Mouse (Mus musculus): ENCODE measurements around the gene Iyd.

Iyd gene

GRCm38 (mm10) chr10:3536361-3536760 is 3.7 kb upstream of the Iyd start:
- in situ Hi-C loops (cut with MboI, MseI) = loop anchor here (5.0 to 10.0 kb wide), 2 partner anchors 406 to 788 kb away; no protein-coding TSS in a partner anchor

GRCm38 (mm10) chr10:3549384-3549783 is 9.3 kb downstream of the Iyd start:
- in situ Hi-C loops (cut with MboI, MseI) = no loop called here

GRCm38 (mm10) chr10:3555128-3555527 is 15.1 kb downstream of the Iyd start:
- in situ Hi-C loops (cut with MboI, MseI) = no loop called here

- in situ Hi-C loops (cut with MboI, MseI) = no loop called here
These were observed 16.5 kb downstream of the Iyd start for GRCm38 (mm10) chr10:3556538-3556937.

GRCm38 (mm10) chr10:3559136-3559535 is 19.1 kb downstream of the Iyd start:
- in situ Hi-C loops (cut with MboI, MseI) = no loop called here

GRCm38 (mm10) chr10:3562165-3562564 is 22.1 kb downstream of the Iyd start:
- in situ Hi-C loops (cut with MboI, MseI) = no loop called here

GRCm38 (mm10) chr10:3565126-3565525 is 25.1 kb downstream of the Iyd start:
- in situ Hi-C loops (cut with MboI, MseI) = no loop called here

GRCm38 (mm10) chr10:3567821-3568220 is 27.8 kb downstream of the Iyd start:
- in situ Hi-C loops (cut with MboI, MseI) = no loop called here

- in situ Hi-C loops (cut with MboI, MseI) = no loop called here
These were observed 32.9 kb downstream of the Iyd start for GRCm38 (mm10) chr10:3572723-3573649.

GRCm38 (mm10) chr10:3573905-3574500 is 34.0 kb downstream of the Iyd start:
- in situ Hi-C loops (cut with MboI, MseI) = no loop called here

GRCm38 (mm10) chr10:3590632-3591031 is 50.6 kb downstream of the Iyd start:
- in situ Hi-C loops (cut with MboI, MseI) = no loop called here

- in situ Hi-C loops (cut with MboI, MseI) = no loop called here
These were observed 51.8 kb downstream of the Iyd start for GRCm38 (mm10) chr10:3591790-3592189.

- in situ Hi-C loops (cut with MboI, MseI) = no loop called here
These were observed 56.7 kb downstream of the Iyd start for GRCm38 (mm10) chr10:3596697-3597096.

- in situ Hi-C loops (cut with MboI, MseI) = no loop called here
These were observed 57.7 kb downstream of the Iyd start for GRCm38 (mm10) chr10:3597760-3598159.

Data from T-helper 17 cell (primary cell).